Mouse (Mus musculus): ENCODE results near the gene Cmtm8.

- no peak for TF ChIP-seq CTCF (IDR thresholded peaks at IDR 0.05; ENCODE audit: insufficient read depth, low read length)
- peak; percentile 16; the same call in 1 of the 2 replicates for TF ChIP-seq POLR2A (IDR thresholded peaks at IDR 0.05; ENCODE audit: borderline replicate concordance, extremely low read depth, low read depth, low read length)
Observed at GRCm38 (mm10) chr9:114781526-114782212, 62.3 kb downstream of the Cmtm8 start, which contains the start of gene Cmtm7.

Measured in lung, adult 2 months (tissue).